Mouse (Mus musculus) lung, adult 2 months (tissue): ENCODE results near the gene 1500015O10Rik.

ENCODE experiments used
- CTCF ChIP-seq: fragments of 200-500 bp; IDR thresholded peaks from 2 replicates; pipeline ENCODE4 v1.5.1; 2011; ENCODE audit warnings: mild to moderate bottlenecking, low read length, control low read depth; ENCODE audit not compliant: insufficient read depth
- POLR2A ChIP-seq: fragments of 200-500 bp; IDR thresholded peaks from 2 replicates; pipeline ENCODE4 v1.6.1; 2011; ENCODE audit warnings: low read depth, mild to moderate bottlenecking, control low read depth, low read length, borderline replicate concordance; ENCODE audit errors: extremely low read depth

DNA sequence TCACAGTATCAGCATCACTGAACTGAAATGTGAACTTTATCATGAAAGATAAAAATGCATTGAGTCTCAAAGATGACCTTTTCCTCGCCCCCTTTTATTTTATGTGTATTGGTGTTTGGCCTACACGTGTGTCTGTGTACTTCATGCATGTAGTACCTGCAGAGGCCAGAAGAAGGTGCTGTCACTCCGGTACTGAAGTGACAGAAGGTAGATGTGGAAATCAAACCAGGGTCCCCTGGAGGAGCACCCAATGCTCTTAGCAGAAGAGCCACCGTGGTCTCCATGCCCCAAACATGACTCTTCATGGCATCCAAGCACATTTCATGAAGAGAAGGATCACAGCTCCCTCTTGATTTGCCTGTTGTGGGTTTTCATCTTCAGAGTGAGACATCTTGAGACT lies 1.7 kb downstream of the 1500015O10Rik start:
- TF ChIP-seq CTCF (no peak), POLR2A (no peak)
